Mouse (Mus musculus): Measurements from ENCODE around the gene Gm8212.
"Not testable (repeated sequence)": the region's sequence is repeated elsewhere in the genome, so short reads cannot be mapped to it uniquely, and the experiment has no call there.

The Gm8212 gene

DNA sequence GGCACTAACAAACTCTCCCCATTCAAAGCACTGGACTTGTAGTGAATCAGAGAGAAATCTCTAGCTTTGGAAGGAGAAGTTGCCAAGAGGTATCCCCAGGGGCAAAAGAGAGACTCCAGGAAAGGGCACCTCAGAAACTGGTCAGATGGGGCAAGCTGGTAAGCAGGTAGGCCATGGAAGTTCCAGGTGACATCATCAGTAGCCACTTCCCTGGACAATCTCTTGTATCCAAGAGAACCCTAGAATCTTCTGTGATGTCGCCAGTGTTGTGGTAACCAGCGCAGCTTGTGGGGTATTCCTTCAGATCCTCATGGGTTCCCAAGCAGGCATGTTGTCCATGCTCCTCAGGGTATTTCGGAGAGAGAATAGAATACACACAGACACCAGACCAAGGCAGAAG, at the start of gene Gm8212:
Gene Gm8212, plus strand, starts transcription at position 301 of the 400 bp plus-strand sequence.
- DNase-seq (ENCODE audit: low spot score in 2 of 2) = not testable (repeated sequence)

- not testable (repeated sequence) for DNase-seq (ENCODE audit: low spot score in 2 of 2)
Measured at GRCm38 (mm10) chr14:44213154-44213553, 15.7 kb downstream of the Gm8212 start, which contains the start of gene 4930503E14Rik. 4930503E14Rik (minus strand) TSS chr14:44213254.

DNA sequence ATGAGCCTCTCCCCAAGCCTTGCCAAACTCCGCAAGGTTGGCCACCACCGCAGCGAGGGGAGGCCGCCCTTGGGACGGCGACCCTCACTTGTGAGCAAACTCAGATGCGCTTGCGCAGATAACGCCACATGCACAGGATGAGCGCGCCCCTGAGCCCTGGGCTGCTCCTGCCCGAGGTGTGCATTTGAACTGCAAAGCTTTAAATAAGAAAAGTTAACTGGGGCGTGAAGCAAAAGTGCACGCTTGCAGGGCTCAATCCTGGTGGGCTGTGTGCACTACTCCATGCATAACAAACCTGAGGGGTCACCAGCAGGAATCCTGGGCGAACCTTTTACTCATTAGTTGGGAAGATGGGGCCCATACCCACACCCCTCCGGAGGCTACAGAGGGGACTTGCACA, 50.6 kb downstream of the Gm8212 start:
- no peak for DNase-seq (ENCODE audit: low spot score in 2 of 2)
